Mouse (Mus musculus) lung, adult 2 months (tissue): ENCODE data around the gene Kxd1. TPM values are rescaled to one million over a fixed set of nuclear protein-coding genes. Genes with fewer than 3 reads are reported as not detected.

Experiments used
- DNase-seq: peaks from one replicate; pipeline ENCODE4 v3.0.0; 2022
- H3K4me1 ChIP-seq: fragments of 200-500 bp; 2 replicates; pipeline ENCODE4 v1.6.1; 2011; ENCODE audit warnings: low read length; ENCODE audit not compliant: control insufficient read depth, insufficient read depth
- H3K4me3 ChIP-seq: fragments of 200-500 bp; replicated peaks from 2 replicates; pipeline ENCODE3; 2011; ENCODE audit warnings: low read depth, mild to moderate bottlenecking, control low read depth, low read length; ENCODE audit errors: extremely low read depth
- CTCF ChIP-seq: fragments of 200-500 bp; IDR thresholded peaks from 2 replicates; pipeline ENCODE4 v1.5.1; 2011; ENCODE audit warnings: mild to moderate bottlenecking, low read length, control low read depth; ENCODE audit not compliant: insufficient read depth
- POLR2A ChIP-seq: fragments of 200-500 bp; IDR thresholded peaks from 2 replicates; pipeline ENCODE4 v1.6.1; 2011; ENCODE audit warnings: low read depth, mild to moderate bottlenecking, control low read depth, low read length, borderline replicate concordance; ENCODE audit errors: extremely low read depth
- WGBS: fragments of 180-500 bp; shearing (Covaris S2); methylation state at CpG from one replicate; pipeline ENCODE4 v1.1.7; 2018; 5-methylcytosine and 5-hydroxymethylcytosine counted together
- polyA plus RNA-seq: library from polyadenylated mRNA; depleted of rRNA; stranded (reverse); fragments of >200 nt; gene quantifications from 2 replicates; pipeline ENCODE4 v1.2.3, GENCODE M21; 2012

The Kxd1 gene
- polyA plus RNA-seq, 1 experiment = 54.6 TPM

DNA sequence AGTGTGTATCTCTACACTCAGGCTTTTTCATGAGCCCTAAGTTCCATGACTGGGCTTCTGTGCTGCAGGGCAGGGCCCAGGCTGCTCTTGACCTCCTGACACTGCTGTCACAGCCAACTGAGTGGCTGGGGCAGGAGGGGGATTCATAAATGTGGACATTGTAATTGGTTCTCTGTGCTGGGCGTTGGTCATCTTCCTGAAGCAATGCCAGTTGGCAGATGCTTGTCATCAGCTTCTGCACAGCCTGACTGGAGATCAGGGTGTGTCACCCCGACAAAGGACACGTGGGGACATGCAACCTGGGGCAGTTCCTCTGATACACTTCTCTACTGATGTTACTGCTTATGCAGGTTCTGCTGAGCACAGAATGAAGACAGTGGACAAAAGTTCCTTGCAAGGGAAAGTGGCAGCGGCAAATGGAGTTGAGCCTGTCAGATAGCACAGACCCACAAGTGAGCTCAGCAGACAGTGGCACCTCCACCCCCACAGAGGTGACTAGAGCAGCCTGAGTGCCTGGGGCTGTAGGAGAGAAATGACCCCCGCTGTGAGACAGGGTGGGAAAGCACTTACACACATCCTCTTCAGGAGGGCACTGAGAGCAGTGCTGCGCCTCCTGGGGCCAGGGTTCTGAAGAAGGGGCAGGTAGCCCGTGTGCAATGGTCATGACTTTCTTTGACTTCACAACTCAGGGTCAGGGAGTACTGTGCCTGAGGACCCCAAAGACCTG lies 34.2 kb upstream of the Kxd1 start:
- 41% methylated on average over 7 of the region's 7 CpGs for WGBS
- DNase-seq = peak; percentile 57
- Histone ChIP-seq H3K4me3 (no peak overlapping the region), H3K4me1 (peaks cover 54% of the 10 kb centered on the region)
- no peak for TF ChIP-seq CTCF
- no peak for TF ChIP-seq POLR2A

DNA sequence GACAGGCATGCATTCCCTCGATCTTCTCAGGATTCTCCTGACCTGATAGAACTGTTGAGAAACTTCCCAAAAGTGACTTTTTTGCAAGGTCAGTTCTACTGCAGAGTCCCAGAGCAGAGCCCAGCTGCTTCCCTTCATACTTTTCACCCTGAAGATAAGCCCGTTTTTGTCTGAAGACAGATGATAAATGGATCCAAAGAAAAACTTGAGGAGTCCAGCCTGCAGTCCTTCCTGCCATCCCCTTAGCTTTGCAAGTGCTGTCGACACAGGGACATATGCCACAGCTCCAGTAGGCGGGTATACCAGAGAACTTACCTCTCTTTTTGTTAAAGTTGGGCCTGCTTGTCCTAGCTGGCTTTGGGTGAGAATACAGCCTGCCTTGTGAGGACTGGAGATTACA lies 33.6 kb upstream of the Kxd1 start:
- Histone ChIP-seq H3K4me1 (peaks cover 54% of the 10 kb centered on the region), H3K4me3 (no peak overlapping the region)
- DNase-seq = no peak
- 32% methylated on average over 4 of the region's 4 CpGs for WGBS
- no peak for TF ChIP-seq POLR2A
- TF ChIP-seq CTCF = no peak

DNA sequence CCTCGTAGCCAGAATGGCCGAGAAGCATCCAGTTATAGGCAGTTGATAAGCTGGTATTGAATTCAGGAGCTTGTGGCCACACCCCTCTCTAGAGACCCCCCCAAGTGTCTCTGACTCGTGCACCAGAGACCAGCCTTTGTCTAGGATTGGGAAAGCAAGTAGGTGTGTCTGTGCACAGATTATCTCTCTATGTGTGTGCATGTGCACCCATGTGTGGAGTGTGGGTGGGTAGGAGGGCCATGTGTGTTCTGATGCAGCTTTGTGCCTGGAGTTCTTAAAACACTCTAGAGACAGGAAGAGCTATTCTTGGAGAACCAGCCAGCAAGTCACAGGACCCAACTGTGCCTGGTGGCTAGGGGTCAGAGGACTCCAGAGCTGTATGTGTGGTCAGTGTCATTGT lies 32.8 kb upstream of the Kxd1 start:
- peaks cover 52% of the 10 kb centered on the region for H3K4me1 ChIP-seq
- no peak for DNase-seq
- WGBS = 61% methylated on average over 3 of the region's 3 CpGs
- no peak overlapping the region for H3K4me3 ChIP-seq
- TF ChIP-seq POLR2A (no peak), CTCF (no peak)

DNA sequence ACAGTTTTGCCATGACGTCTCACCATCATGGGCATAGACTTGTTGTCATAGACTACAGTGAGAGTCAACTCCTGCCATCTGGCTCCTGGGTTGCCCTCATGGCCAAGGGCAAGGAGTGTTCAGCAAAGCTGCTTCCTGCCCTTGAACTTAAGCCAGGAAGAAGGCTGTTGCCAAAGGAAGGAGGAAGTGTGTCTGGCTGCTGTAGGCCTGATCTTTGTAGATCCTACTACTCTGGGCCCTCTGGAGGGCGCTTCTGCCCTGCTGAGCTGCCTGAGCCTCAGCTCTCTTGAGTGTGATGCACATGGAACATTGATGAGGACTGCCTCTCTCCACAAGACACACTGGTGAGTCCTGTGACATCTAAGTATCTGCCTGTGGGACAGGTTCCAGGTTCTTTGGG lies 32.3 kb upstream of the Kxd1 start:
- 19% methylated on average over 2 of the region's 2 CpGs for WGBS
- H3K4me1 ChIP-seq = peaks cover 47% of the 10 kb centered on the region
- peak; percentile 61 for TF ChIP-seq CTCF
- no peak for TF ChIP-seq POLR2A
- DNase-seq = no peak
- H3K4me3 ChIP-seq = no peak overlapping the region

DNA sequence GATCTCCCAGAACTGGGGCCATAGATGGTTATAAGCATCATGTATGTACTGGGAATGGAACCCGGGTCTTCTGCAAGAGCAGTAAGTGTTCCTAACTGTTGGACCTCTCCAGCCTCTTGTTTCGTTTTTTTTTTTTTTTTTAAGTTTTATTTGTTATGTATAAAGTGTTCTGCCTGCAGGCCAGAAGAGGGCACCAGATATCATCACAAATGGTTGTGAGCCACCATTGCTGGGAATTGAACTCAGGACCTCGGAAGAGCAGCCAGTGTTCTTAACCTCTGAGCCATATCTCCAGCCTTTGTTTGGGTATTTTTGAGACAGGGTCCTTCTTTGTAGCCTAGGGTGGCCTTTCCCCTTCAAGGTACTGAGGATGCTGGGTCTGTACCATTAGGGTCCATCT lies 31.2 kb upstream of the Kxd1 start:
- WGBS = 58% methylated on average over 3 of the region's 3 CpGs
- TF ChIP-seq CTCF (no peak), POLR2A (no peak)
- Histone ChIP-seq H3K4me1 (peaks cover 37% of the 10 kb centered on the region), H3K4me3 (no peak overlapping the region)
- no peak for DNase-seq

DNA sequence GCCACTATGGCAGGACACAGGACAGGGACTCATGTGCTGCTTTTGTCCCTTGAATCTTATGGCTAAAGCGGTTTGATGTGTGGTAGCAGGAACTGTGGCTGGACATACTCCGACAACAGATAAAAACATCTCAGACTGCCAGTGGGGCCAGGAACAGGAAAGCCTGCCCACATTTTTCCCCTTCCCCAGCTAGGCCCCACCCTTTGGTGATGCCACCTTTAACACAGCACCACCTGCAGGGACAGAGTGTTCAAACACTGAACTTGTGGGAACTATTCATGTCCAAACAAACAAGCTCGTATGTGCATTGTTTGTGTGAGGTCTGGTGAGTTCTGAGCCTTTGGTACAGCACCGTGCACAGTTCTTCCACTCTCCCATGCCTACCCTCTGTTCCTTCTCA lies 30.6 kb upstream of the Kxd1 start:
- DNase-seq = no peak
- no peak overlapping the region for H3K4me3 ChIP-seq

DNA sequence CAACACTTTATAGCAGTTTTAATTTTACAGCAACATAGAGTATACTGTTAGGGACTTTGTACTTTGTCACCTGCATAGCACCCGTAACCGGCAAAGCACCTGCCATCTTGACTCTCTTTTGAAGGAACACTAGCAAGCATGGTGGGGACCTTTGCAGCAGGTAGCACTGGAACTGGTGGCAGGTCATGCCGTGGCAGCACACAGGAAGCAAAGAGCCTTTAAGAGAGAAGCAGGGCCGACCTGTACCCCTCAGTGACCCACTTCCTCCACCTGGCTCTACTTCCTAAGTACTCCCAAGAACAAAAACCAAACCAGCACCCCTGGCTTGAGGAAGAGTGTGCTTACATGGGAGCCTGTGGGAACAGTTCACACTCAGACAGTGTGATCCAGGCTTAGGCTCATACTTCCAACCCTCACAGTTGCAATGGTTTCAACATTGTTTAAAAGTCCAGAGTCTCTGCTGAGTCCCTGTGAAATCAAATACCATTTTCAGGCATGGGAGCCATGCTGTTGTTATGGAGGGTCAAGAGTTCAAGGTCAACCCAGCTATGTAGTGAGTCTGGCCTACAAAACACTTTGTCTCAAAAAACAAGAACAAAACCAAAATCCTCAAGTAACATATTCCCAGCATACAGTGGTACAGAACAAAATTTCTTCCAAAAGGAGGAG lies 27.5 kb upstream of the Kxd1 start:
- peaks cover 42% of the 10 kb centered on the region for H3K4me1 ChIP-seq
- TF ChIP-seq CTCF (no peak), POLR2A (no peak)
- WGBS = 76% methylated on average over 4 of the region's 4 CpGs
- no peak for DNase-seq
- H3K4me3 ChIP-seq = no peak overlapping the region

More for the DNA sequence above, 30.6 kb upstream of the Kxd1 start:
- peaks cover 43% of the 10 kb centered on the region for H3K4me1 ChIP-seq
- 0 out of 2 replicates have a peak, but pooled peaks have one; percentile 2 for TF ChIP-seq CTCF
- TF ChIP-seq POLR2A = no peak
- WGBS = 29% methylated on average over 4 of the region's 4 CpGs

DNA sequence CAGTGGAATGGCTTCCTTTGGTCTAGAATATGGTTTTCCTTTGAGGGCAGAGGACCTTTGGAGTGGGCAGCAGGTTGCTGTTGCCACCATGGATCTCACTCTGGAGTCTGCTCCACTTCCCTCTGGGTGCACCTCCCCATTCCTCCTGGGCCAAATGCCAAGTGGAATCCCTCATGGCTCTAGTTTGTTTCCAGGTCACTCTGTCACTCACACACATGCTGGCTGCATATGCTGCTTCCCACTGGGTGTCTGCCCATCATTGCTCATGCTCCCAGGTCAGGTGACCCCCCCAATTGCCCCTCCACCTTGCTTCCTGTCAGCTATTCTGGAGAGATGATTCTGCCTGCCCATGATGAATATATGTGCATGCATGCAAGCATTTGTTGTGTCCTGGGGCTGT lies 26.0 kb upstream of the Kxd1 start:
- Histone ChIP-seq H3K4me3 (no peak overlapping the region), H3K4me1 (peaks cover 36% of the 10 kb centered on the region)
- DNase-seq = no peak
- TF ChIP-seq CTCF (no peak), POLR2A (no peak)

DNA sequence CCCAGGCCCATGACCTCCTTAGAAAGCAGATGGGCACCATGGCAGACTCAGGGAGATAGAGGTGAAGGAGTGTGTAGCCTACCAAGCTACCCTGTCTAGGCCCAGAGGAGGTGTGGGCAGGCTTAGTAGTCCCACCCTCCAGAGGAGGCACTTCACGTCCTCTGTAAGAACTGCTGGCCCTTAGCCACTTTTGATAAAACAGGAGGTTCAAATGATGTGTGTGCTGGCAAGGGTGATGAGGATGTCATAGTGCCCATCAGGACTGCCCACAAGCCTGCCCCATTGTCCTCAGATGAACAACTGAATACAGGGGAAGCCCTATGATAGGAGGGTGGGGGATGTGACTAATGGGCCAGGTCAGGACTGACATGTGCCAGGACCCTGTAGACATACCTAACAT lies 25.1 kb upstream of the Kxd1 start:
- Histone ChIP-seq H3K4me3 (no peak overlapping the region), H3K4me1 (peaks cover 35% of the 10 kb centered on the region)
- 21% methylated on average over 1 of the region's 1 CpGs for WGBS
- TF ChIP-seq CTCF (no peak), POLR2A (no peak)
- no peak for DNase-seq
